Mouse (Mus musculus) liver, embryonic 11.5 days (tissue): ENCODE data around the gene Bub1b. TPM values are rescaled to one million over a fixed set of nuclear protein-coding genes. Genes with fewer than 3 reads are reported as not detected.

Experiments used
- ATAC-seq: fragments of 200-750 bp; cut with Nextera tagmentation; replicated peaks from 2 replicates; pipeline ENCODE4 v1.8.0; 2017; ENCODE audit warnings: moderate number of reproducible peaks, mild to moderate bottlenecking, moderate TSS enrichment, moderate library complexity; ENCODE audit not compliant: low FRiP score
- DNase-seq: peaks from one replicate; pipeline ENCODE4 v3.0.0-alpha.2; 2017; ENCODE audit warnings: low spot score
- H3K27ac ChIP-seq: fragments of 300-500 bp; sonication (generic); 2 replicates; pipeline ENCODE4 v1.5.1; 2014; ENCODE audit warnings: mild to moderate bottlenecking, low read depth, low read length, control low read depth
- H3K27me3 ChIP-seq: fragments of 300-500 bp; sonication (generic); replicated peaks from 2 replicates; pipeline ENCODE4 v1.6.1; 2014; ENCODE audit warnings: low read length, mixed read lengths; ENCODE audit not compliant: control insufficient read depth, insufficient read depth
- H3K36me3 ChIP-seq: fragments of 300-500 bp; sonication (generic); 2 replicates; pipeline ENCODE4 v1.6.1; 2014; ENCODE audit warnings: mild to moderate bottlenecking, low read length, moderate library complexity, mixed read lengths; ENCODE audit not compliant: control insufficient read depth, insufficient read depth
- H3K4me1 ChIP-seq: fragments of 300-500 bp; sonication (generic); replicated peaks from 2 replicates; pipeline ENCODE4 v1.6.1; 2014; ENCODE audit warnings: low read length, mixed read lengths; ENCODE audit not compliant: control insufficient read depth, insufficient read depth
- H3K4me2 ChIP-seq: fragments of 300-500 bp; sonication (generic); 2 replicates; pipeline ENCODE4 v1.6.1; 2014; ENCODE audit warnings: mild to moderate bottlenecking, control low read depth, moderate library complexity
- H3K4me3 ChIP-seq: fragments of 300-500 bp; sonication (generic); 2 replicates; pipeline ENCODE4 v1.5.1; 2014; ENCODE audit warnings: low read depth, low read length, control low read depth
- H3K9ac ChIP-seq: fragments of 300-500 bp; sonication (generic); 2 replicates; pipeline ENCODE4 v1.6.1; 2014; ENCODE audit warnings: low read depth, low read length, control low read depth
- H3K9me3 ChIP-seq: fragments of 300-500 bp; sonication (generic); 2 replicates; pipeline ENCODE4 v1.6.1; 2016; ENCODE audit warnings: low read length, inconsistent platforms, mixed read lengths; ENCODE audit not compliant: control insufficient read depth
- WGBS: fragments of 180-500 bp; shearing (Covaris S2); extraction: QIAGEN DNeasy Blood & Tissue Kit; methylation state at CpG from one replicate; pipeline ENCODE4 v1.1.7; 2014; 5-methylcytosine and 5-hydroxymethylcytosine counted together
- polyA plus RNA-seq: library from polyadenylated mRNA; unstranded; fragments of >200 nt; fragmentation: Nextera tagmentation; extraction: Ambion mirVana; gene quantifications from 2 replicates; pipeline ENCODE4 v1.2.1, GENCODE M21; 2014

The Bub1b gene
- polyA plus RNA-seq, 1 experiment from 2014 or later, result 97.7 TPM

- H3K36me3 ChIP-seq, result peaks cover 37% of the 10 kb centered on the region
- no peak overlapping the region for H3K4me3 ChIP-seq
- no peak overlapping the region for H3K4me2 ChIP-seq
- H3K9me3 ChIP-seq, result 0 out of 2 replicates have a peak, but pooled peaks cover 2% of the 10 kb centered on the region
- DNase-seq, result no peak
- H3K27me3 ChIP-seq, result no peaks in the 10 kb centered on the region
- peaks cover 17% of the 10 kb centered on the region for H3K4me1 ChIP-seq
- no peak overlapping the region; the same call in 1 of the 2 replicates for H3K9ac ChIP-seq
- 80% methylated on average over 18 of the region's 18 CpGs for WGBS
- ATAC-seq, result no peak
- H3K27ac ChIP-seq, result no peak overlapping the region
Observed at GRCm38 (mm10) chr2:118601599-118602263, 3.7 kb downstream of the Bub1b start.

- Histone ChIP-seq H3K27me3 (no peaks in the 10 kb centered on the region), H3K9ac (no peak overlapping the region), H3K27ac (no peak overlapping the region), H3K4me3 (no peak overlapping the region), H3K4me2 (no peak overlapping the region), H3K9me3 (0 out of 2 replicates have a peak, but pooled peaks cover 2% of the 10 kb centered on the region), H3K4me1 (peaks cover 15% of the 10 kb centered on the region), H3K36me3 (peaks cover 44% of the 10 kb centered on the region)
- DNase-seq (no peak), ATAC-seq (no peak)
- 89% methylated on average over 6 of the region's 6 CpGs for WGBS
Observed at GRCm38 (mm10) chr2:118604091-118604490, 6.1 kb downstream of the Bub1b start.

- 83% methylated on average over 2 of the region's 2 CpGs for WGBS
- ATAC-seq (peak; percentile 31; the same call in 1 of the 2 replicates), DNase-seq (no peak)
- Histone ChIP-seq H3K4me3 (no peak overlapping the region), H3K4me1 (peaks cover 3% of the 10 kb centered on the region), H3K27ac (no peak overlapping the region), H3K4me2 (no peak overlapping the region), H3K27me3 (no peaks in the 10 kb centered on the region), H3K36me3 (peaks cover 45% of the 10 kb centered on the region), H3K9me3 (0 out of 2 replicates have a peak, but pooled peaks cover 2% of the 10 kb centered on the region), H3K9ac (no peak overlapping the region)
Observed at GRCm38 (mm10) chr2:118606032-118606431, 8.0 kb downstream of the Bub1b start.

- no peak overlapping the region for H3K4me3 ChIP-seq
- no peak overlapping the region for H3K4me2 ChIP-seq
- no peak for DNase-seq
- WGBS, result 83% methylated on average over 5 of the region's 5 CpGs
- H3K27ac ChIP-seq, result no peak overlapping the region
- H3K9ac ChIP-seq, result no peak overlapping the region
- H3K9me3 ChIP-seq, result 0 out of 2 replicates have a peak, but pooled peaks cover 2% of the 10 kb centered on the region
- peaks cover 50% of the 10 kb centered on the region for H3K36me3 ChIP-seq
- no peaks in the 10 kb centered on the region for H3K27me3 ChIP-seq
- no peaks in the 10 kb centered on the region for H3K4me1 ChIP-seq
- no peak for ATAC-seq
Observed at GRCm38 (mm10) chr2:118606976-118607375, 9.0 kb downstream of the Bub1b start.

- H3K4me3 ChIP-seq, result no peak overlapping the region
- H3K4me1 ChIP-seq, result no peaks in the 10 kb centered on the region
- no peak overlapping the region for H3K27ac ChIP-seq
- no peak overlapping the region for H3K4me2 ChIP-seq
- no peaks in the 10 kb centered on the region for H3K27me3 ChIP-seq
- peaks cover 75% of the 10 kb centered on the region for H3K36me3 ChIP-seq
- ATAC-seq (no peak), DNase-seq (no peak)
- H3K9ac ChIP-seq, result no peak overlapping the region
- H3K9me3 ChIP-seq, result no peaks in the 10 kb centered on the region
- 86% methylated on average over 5 of the region's 5 CpGs for WGBS
Observed at GRCm38 (mm10) chr2:118618013-118618412, 20.0 kb downstream of the Bub1b start.

- H3K9ac ChIP-seq, result no peak overlapping the region
- no peak overlapping the region for H3K27ac ChIP-seq
- H3K4me1 ChIP-seq, result no peaks in the 10 kb centered on the region
- ATAC-seq (no peak), DNase-seq (no peak)
- H3K36me3 ChIP-seq, result peaks cover 70% of the 10 kb centered on the region
- no peaks in the 10 kb centered on the region for H3K27me3 ChIP-seq
- WGBS, result 72% methylated on average over 2 of the region's 2 CpGs
- no peaks in the 10 kb centered on the region for H3K9me3 ChIP-seq
- no peak overlapping the region for H3K4me2 ChIP-seq
- no peak overlapping the region for H3K4me3 ChIP-seq
Observed at GRCm38 (mm10) chr2:118620101-118620500, 22.1 kb downstream of the Bub1b start.

- Histone ChIP-seq H3K4me3 (no peak overlapping the region), H3K9ac (no peak overlapping the region), H3K9me3 (no peaks in the 10 kb centered on the region), H3K4me2 (no peak overlapping the region), H3K4me1 (no peaks in the 10 kb centered on the region), H3K27ac (no peak overlapping the region), H3K27me3 (no peaks in the 10 kb centered on the region), H3K36me3 (peaks cover 66% of the 10 kb centered on the region)
- DNase-seq, result no peak
- 89% methylated on average over 8 of the region's 8 CpGs for WGBS
- no peak for ATAC-seq
Observed at GRCm38 (mm10) chr2:118620608-118621007, 22.6 kb downstream of the Bub1b start.

GRCm38 (mm10) chr2:118629276-118629675 lies 31.3 kb downstream of the Bub1b start:
- H3K4me2 ChIP-seq, result no peak overlapping the region
- H3K9ac ChIP-seq, result no peak overlapping the region
- no peak for DNase-seq
- no peak overlapping the region for H3K4me3 ChIP-seq
- ATAC-seq, result no peak
- WGBS, result 96% methylated on average over 6 of the region's 6 CpGs
- peaks cover 52% of the 10 kb centered on the region for H3K36me3 ChIP-seq
- no peak overlapping the region for H3K27ac ChIP-seq
- no peaks in the 10 kb centered on the region for H3K27me3 ChIP-seq
- H3K9me3 ChIP-seq, result no peaks in the 10 kb centered on the region
- no peaks in the 10 kb centered on the region for H3K4me1 ChIP-seq

GRCm38 (mm10) chr2:118633441-118633840 lies 35.4 kb downstream of the Bub1b start:
- no peak for ATAC-seq
- Histone ChIP-seq H3K4me1 (no peaks in the 10 kb centered on the region), H3K4me2 (no peak overlapping the region), H3K9me3 (no peaks in the 10 kb centered on the region), H3K4me3 (no peak overlapping the region), H3K9ac (no peak overlapping the region), H3K36me3 (peaks cover 54% of the 10 kb centered on the region), H3K27me3 (no peaks in the 10 kb centered on the region), H3K27ac (no peak overlapping the region)
- no peak for DNase-seq
- 71% methylated on average over 5 of the region's 5 CpGs for WGBS
